Mouse (Mus musculus): ENCODE measurements around the gene Gm45618. TPM values are rescaled to one million over a fixed set of nuclear protein-coding genes. Genes with fewer than 3 reads are reported as not detected.

Gm45618 gene
- polyA plus RNA-seq, 1 experiment from 2014 or later = not detected

GRCm38 (mm10) chr7:142091848-142092247 is 28.7 kb downstream of the Gm45618 start:
- H3K4me2 ChIP-seq = peak overlapping the region; percentile 92
- H3K27me3 ChIP-seq = no peaks in the 10 kb centered on the region
- H3K4me1 ChIP-seq (replicated peaks) = peaks cover 74% of the 10 kb centered on the region
- H3K36me3 ChIP-seq = peaks cover 18% of the 10 kb centered on the region
- ATAC-seq (ENCODE audit: low FRiP score, low read depth) = peak; percentile 23
- peak overlapping the region; percentile 95 for H3K27ac ChIP-seq (replicated peaks)
- no peaks in the 10 kb centered on the region for H3K9me3 ChIP-seq
- 0% methylated on average over 4 of the region's 4 CpGs for WGBS
- H3K9ac ChIP-seq = peak overlapping the region; percentile 97
- H3K4me3 ChIP-seq = peak overlapping the region; percentile 82

DNA sequence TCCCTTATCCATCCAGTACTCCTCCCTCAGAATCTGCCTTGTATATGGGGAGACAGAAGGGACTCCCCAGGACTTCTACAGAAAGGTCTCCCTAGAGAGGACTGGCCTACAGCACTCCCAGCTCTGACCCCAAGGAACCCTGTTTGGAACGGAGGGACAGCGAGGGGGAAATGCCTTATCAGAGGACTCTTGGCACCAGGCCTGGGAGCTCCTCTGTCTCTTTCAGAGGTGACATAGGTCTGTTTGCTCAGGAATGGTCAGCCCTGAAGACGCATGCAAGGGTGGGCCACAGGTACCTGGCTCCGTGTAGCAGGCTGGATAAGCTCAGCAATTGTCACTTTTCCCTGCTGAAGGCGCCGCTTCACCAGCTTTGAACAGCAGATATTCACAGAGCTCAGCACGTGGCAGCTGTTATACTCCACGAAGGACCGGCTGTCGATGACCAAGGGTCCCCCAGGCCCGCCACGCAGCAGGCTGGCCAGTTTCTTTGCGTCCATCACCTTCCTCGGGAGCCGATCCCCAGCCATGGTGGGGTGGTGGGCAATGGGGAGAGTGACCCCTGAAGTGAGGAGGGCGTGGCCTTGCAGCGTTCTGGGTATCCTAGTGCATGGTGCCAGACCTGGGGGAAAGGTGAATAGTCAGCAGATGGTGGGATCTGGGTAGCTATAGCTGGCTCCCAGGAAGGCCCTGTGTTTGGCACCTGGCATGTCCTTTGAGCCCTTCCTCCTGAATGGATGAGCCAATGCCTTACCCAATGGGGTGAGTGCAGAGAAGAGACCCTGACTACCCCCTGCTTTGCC is 30.7 kb downstream of the Gm45618 start:
- H3K27me3 ChIP-seq = no peaks in the 10 kb centered on the region
- peak overlapping the region; percentile 95 for H3K27ac ChIP-seq (replicated peaks)
- H3K4me2 ChIP-seq = peak overlapping the region; percentile 92
- WGBS = 34% methylated on average over 17 of the region's 17 CpGs
- ATAC-seq (ENCODE audit: low FRiP score, low read depth) = no peak
- H3K4me3 ChIP-seq = peak overlapping the region; percentile 3; the same call in 1 of the 2 replicates
- H3K4me1 ChIP-seq (replicated peaks) = peaks cover 67% of the 10 kb centered on the region
- H3K9me3 ChIP-seq = no peaks in the 10 kb centered on the region
- H3K36me3 ChIP-seq = peaks cover 36% of the 10 kb centered on the region
- H3K9ac ChIP-seq = 0 out of 2 replicates have a peak overlapping the region, but pooled peaks have one; percentile 29

GRCm38 (mm10) chr7:142088886-142089285 is 31.6 kb downstream of the Gm45618 start:
- WGBS = 4% methylated on average over 5 of the region's 5 CpGs
- Histone ChIP-seq H3K4me2 (peak overlapping the region; percentile 92), H3K4me3 (0 out of 2 replicates have a peak overlapping the region, but pooled peaks have one; percentile 3), H3K36me3 (peaks cover 42% of the 10 kb centered on the region), H3K4me1 (replicated peaks) (peaks cover 73% of the 10 kb centered on the region), H3K27me3 (no peaks in the 10 kb centered on the region), H3K9ac (peak overlapping the region; percentile 31), H3K27ac (replicated peaks) (peak overlapping the region; percentile 95), H3K9me3 (no peaks in the 10 kb centered on the region)
- peak; percentile 64 for ATAC-seq (ENCODE audit: low FRiP score, low read depth)

DNA sequence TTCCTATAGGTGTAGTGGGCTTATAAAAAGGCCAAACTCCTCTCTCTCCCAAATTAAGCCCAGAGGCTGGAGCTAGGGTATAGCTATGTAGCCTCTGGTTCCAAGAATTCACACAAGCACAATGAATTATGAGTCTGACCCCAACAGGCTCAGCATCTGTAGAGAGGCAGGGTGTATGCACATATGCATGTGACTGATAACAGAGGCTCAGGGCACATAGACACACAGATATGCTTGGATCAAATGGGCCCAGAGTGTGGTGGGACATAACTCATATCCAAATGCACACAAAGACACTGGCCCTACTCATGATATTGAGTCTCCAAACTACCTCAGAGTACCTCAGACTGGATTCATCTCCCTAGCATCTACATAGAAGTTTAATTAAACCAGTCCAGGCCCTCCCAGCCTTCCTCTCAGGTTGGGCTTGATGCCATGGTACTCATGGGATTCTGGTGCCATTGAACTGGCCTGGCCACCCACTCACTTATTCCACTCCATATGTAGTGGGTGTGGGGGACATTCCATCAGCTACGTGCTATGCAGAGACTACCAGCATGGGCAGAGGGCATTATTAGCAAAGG is 33.4 kb downstream of the Gm45618 start:
- Histone ChIP-seq H3K36me3 (peaks cover 55% of the 10 kb centered on the region), H3K27me3 (no peaks in the 10 kb centered on the region), H3K4me2 (no peak overlapping the region), H3K4me1 (replicated peaks) (peaks cover 66% of the 10 kb centered on the region), H3K9ac (no peak overlapping the region), H3K9me3 (no peaks in the 10 kb centered on the region), H3K4me3 (no peak overlapping the region), H3K27ac (replicated peaks) (no peak overlapping the region)
- WGBS = 90% methylated on average over 1 of the region's 1 CpGs
- ATAC-seq (ENCODE audit: low FRiP score, low read depth) = no peak

- Histone ChIP-seq H3K9ac (no peak overlapping the region), H3K27me3 (no peaks in the 10 kb centered on the region), H3K27ac (replicated peaks) (no peak overlapping the region), H3K4me1 (replicated peaks) (peaks cover 63% of the 10 kb centered on the region), H3K4me2 (no peak overlapping the region), H3K9me3 (no peaks in the 10 kb centered on the region), H3K4me3 (no peak overlapping the region), H3K36me3 (peaks cover 62% of the 10 kb centered on the region)
- 85% methylated on average over 4 of the region's 4 CpGs for WGBS
- no peak for ATAC-seq (ENCODE audit: low FRiP score, low read depth)
Measured at GRCm38 (mm10) chr7:142086159-142086905, 34.2 kb downstream of the Gm45618 start.

DNA sequence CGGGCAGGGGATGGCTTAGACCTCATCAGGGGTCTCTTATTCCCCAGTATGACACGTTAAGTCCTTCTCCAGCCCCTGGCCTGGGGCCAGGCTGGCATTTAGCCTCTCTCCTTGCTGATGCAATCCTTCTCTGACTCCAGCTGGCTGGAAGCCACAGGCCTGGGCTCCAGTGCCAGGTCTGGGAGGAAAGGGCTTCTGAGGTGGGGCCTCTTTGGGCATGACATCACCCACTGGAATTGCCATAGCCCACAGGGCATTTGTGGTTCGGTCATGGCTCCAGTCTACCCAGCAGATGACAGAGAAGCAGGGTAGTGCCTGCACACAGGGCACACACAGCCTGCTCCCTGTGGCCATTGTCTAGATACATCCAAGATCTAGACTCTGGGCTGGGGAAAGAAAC is 35.7 kb downstream of the Gm45618 start:
- H3K27ac ChIP-seq (replicated peaks) = no peak overlapping the region
- peaks cover 48% of the 10 kb centered on the region for H3K4me1 ChIP-seq (replicated peaks)
- no peak overlapping the region for H3K4me2 ChIP-seq
- H3K4me3 ChIP-seq = no peak overlapping the region
- H3K9me3 ChIP-seq = no peaks in the 10 kb centered on the region
- H3K36me3 ChIP-seq = peaks cover 75% of the 10 kb centered on the region
- no peak; the same call in 1 of the 2 replicates for ATAC-seq (ENCODE audit: low FRiP score, low read depth)
- H3K9ac ChIP-seq = no peak overlapping the region
- 44% methylated on average over 3 of the region's 3 CpGs for WGBS
- H3K27me3 ChIP-seq = no peaks in the 10 kb centered on the region

DNA sequence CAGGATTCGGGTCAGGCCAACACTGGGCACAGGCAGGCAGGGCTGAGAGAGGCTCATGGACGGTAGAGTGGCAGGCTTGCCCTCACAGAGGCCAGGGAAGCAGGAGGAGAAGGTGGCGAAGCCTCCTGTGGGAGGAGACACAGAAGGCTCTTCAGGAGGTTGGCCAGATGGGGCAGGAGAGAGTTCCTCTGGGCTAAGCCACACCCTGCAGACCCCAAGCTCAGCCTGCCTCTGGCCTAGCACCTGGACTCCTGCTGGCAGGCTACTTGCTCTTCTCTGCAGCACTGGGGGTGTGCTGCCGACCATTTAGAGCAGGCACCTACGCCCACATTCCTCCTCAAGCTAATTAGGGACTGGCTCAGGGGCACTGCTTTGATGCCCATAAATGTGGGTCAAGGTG is 36.1 kb downstream of the Gm45618 start:
- Histone ChIP-seq H3K4me1 (replicated peaks) (peaks cover 44% of the 10 kb centered on the region), H3K9ac (no peak overlapping the region), H3K27ac (replicated peaks) (no peak overlapping the region), H3K4me2 (no peak overlapping the region), H3K4me3 (no peak overlapping the region), H3K9me3 (no peaks in the 10 kb centered on the region), H3K36me3 (peaks cover 78% of the 10 kb centered on the region), H3K27me3 (no peaks in the 10 kb centered on the region)
- ATAC-seq (ENCODE audit: low FRiP score, low read depth) = 0 out of 2 replicates have a peak, but pooled peaks have one; percentile 6
- 40% methylated on average over 5 of the region's 5 CpGs for WGBS

- Histone ChIP-seq H3K4me1 (replicated peaks) (peaks cover 37% of the 10 kb centered on the region), H3K9ac (no peak overlapping the region), H3K27me3 (no peaks in the 10 kb centered on the region), H3K4me3 (no peak overlapping the region), H3K4me2 (no peak overlapping the region), H3K27ac (replicated peaks) (no peak overlapping the region), H3K9me3 (no peaks in the 10 kb centered on the region), H3K36me3 (peaks cover 78% of the 10 kb centered on the region)
- ATAC-seq (ENCODE audit: low FRiP score, low read depth) = no peak
- WGBS = 34% methylated on average over 12 of the region's 12 CpGs
Measured at GRCm38 (mm10) chr7:142083588-142084317, 36.8 kb downstream of the Gm45618 start.

GRCm38 (mm10) chr7:142082607-142083006 is 37.9 kb downstream of the Gm45618 start:
- 41% methylated on average over 16 of the region's 16 CpGs for WGBS
- Histone ChIP-seq H3K9ac (no peak overlapping the region), H3K36me3 (peaks cover 70% of the 10 kb centered on the region)

GRCm38 (mm10) chr7:142082179-142082578 is 38.4 kb downstream of the Gm45618 start:
- Histone ChIP-seq H3K4me1 (replicated peaks) (peaks cover 28% of the 10 kb centered on the region), H3K27ac (replicated peaks) (no peak overlapping the region), H3K4me2 (no peak overlapping the region), H3K27me3 (no peaks in the 10 kb centered on the region), H3K9me3 (no peaks in the 10 kb centered on the region), H3K9ac (no peak overlapping the region), H3K4me3 (no peak overlapping the region), H3K36me3 (peaks cover 66% of the 10 kb centered on the region)
- 14% methylated on average over 36 of the region's 38 CpGs for WGBS
- ATAC-seq (ENCODE audit: low FRiP score, low read depth) = no peak

More at GRCm38 (mm10) chr7:142082607-142083006, 37.9 kb downstream of the Gm45618 start:
- peaks cover 28% of the 10 kb centered on the region for H3K4me1 ChIP-seq (replicated peaks)
- no peak overlapping the region for H3K27ac ChIP-seq (replicated peaks)
- no peak overlapping the region for H3K4me2 ChIP-seq
- H3K4me3 ChIP-seq = no peak overlapping the region
- ATAC-seq (ENCODE audit: low FRiP score, low read depth) = no peak
- H3K9me3 ChIP-seq = no peaks in the 10 kb centered on the region
- H3K27me3 ChIP-seq = no peaks in the 10 kb centered on the region

DNA sequence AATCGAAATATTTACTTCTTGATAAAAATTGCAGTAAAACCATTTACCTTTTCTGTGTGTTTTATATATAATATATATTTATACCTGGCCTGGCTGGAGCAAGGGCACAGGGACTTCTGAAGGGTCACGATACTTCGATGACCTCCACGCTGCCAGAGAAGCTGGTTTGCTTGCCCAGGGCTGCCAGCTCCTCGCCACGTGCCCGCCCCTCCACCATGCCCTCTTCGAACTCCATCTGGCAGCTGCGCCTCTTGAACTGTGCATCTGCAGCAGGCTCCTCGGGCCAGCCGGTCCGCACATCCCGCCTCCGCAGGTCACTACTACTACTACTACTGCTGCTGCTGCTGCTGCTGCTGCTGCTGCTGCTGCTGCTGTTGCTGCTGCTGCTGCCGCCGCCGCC is 38.8 kb downstream of the Gm45618 start:
- Histone ChIP-seq H3K36me3 (peaks cover 62% of the 10 kb centered on the region), H3K27me3 (no peaks in the 10 kb centered on the region), H3K4me2 (no peak overlapping the region), H3K9ac (no peak overlapping the region), H3K4me3 (no peak overlapping the region), H3K4me1 (replicated peaks) (peaks cover 28% of the 10 kb centered on the region), H3K27ac (replicated peaks) (no peak overlapping the region), H3K9me3 (no peaks in the 10 kb centered on the region)
- 30% methylated on average over 17 of the region's 17 CpGs for WGBS
- ATAC-seq (ENCODE audit: low FRiP score, low read depth) = no peak

All from hindbrain, embryonic 15.5 days (tissue).